Mouse (Mus musculus) MEL (cell line): ENCODE data around the gene Traf2.

Experiments used
- CTCF ChIP-seq, 3 experiments: IDR thresholded peaks in 2 of 3; conservative IDR thresholded peaks in 1 of 3; 2 replicates each; pipeline ENCODE4 v1.5.1; 2011 to 2012; ENCODE audit warnings: low read length in 3 of 3, low read depth in 2 of 3, mild to moderate bottlenecking in 2 of 3, improper control_type of control experiment in 1 of 3, inconsistent platforms in 1 of 3, mixed read lengths in 1 of 3, moderate library complexity in 1 of 3; ENCODE audit not compliant: control insufficient read depth in 1 of 3, insufficient read depth in 1 of 3, poor library complexity in 1 of 3, severe bottlenecking in 1 of 3
- EP300 ChIP-seq, 2 experiments: IDR thresholded peaks; 2 replicates each; pipeline ENCODE4 v1.6.1; 2011; ENCODE audit warnings: improper control_type of control experiment in 2 of 2, low read length in 2 of 2, low read depth in 1 of 2, mild to moderate bottlenecking in 1 of 2
- ETS1 ChIP-seq: IDR thresholded peaks from 2 replicates; pipeline ENCODE4 v1.6.1; 2012; ENCODE audit warnings: low read depth, mild to moderate bottlenecking, inconsistent platforms, low read length, improper control_type of control experiment, moderate library complexity
- HCFC1 ChIP-seq: IDR thresholded peaks from 2 replicates; pipeline ENCODE4 v1.6.1; 2012; ENCODE audit warnings: low read depth, mild to moderate bottlenecking, inconsistent platforms, low read length, improper control_type of control experiment, moderate library complexity
- POLR2A ChIP-seq, 2 experiments: IDR thresholded peaks; 2 replicates each; pipeline ENCODE4 v1.6.1; 2011 to 2012; ENCODE audit warnings: low read length in 2 of 2, mild to moderate bottlenecking in 2 of 2, control low read depth in 1 of 2, improper control_type of control experiment in 1 of 2, low read depth in 1 of 2, moderate library complexity in 1 of 2; ENCODE audit not compliant: control insufficient read depth in 1 of 2, insufficient read depth in 1 of 2, poor library complexity in 1 of 2
- USF1 ChIP-seq: IDR thresholded peaks from 2 replicates; pipeline ENCODE4 v1.6.1; 2014; ENCODE audit warnings: low read depth, mild to moderate bottlenecking, inconsistent platforms, low read length, improper control_type of control experiment, moderate library complexity

- TF ChIP-seq USF1 (no peak), CTCF (IDR thresholded peaks at IDR 0.05 in 2 of 3, conservative IDR thresholded peaks at IDR 0.05 in 1 of 3; ENCODE audit: control insufficient read depth in 1 of 3, insufficient read depth in 1 of 3, low read depth in 2 of 3, low read length in 3 of 3, poor library complexity in 1 of 3, severe bottlenecking in 1 of 3) (no peak; a peak in 1 of 6 replicates), ETS1 (no peak), EP300 (IDR thresholded peaks at IDR 0.05; ENCODE audit: low read depth in 1 of 2, low read length in 2 of 2) (no peak), HCFC1 (no peak), POLR2A (IDR thresholded peaks at IDR 0.05; ENCODE audit: control insufficient read depth in 1 of 2, insufficient read depth in 1 of 2, low read depth in 1 of 2, low read length in 2 of 2, poor library complexity in 1 of 2) (no peak)
Observed at GRCm38 (mm10) chr2:25566558-25566957, 19.8 kb upstream of the Traf2 start.
